Mouse (Mus musculus): ENCODE results near the gene Mapk6. TPM values are rescaled to one million over a fixed set of nuclear protein-coding genes. Genes with fewer than 3 reads are reported as not detected.

Gene Mapk6
- 10 to 100 TPM; 44.7 to 59.4 TPM for polyA plus RNA-seq (2017; shearing (Covaris generic))

GRCm38 (mm10) chr9:75409852-75410378 is at the start of gene Mapk6:
Mapk6 (minus strand) TSS chr9:75410005.

GRCm38 (mm10) chr9:75440796-75441666 is 31.2 kb upstream of the Mapk6 start, which contains the start of gene Leo1:
Leo1 (plus strand) TSS chr9:75441524.

GRCm38 (mm10) chr9:75347458-75347857 is 62.3 kb downstream of the Mapk6 start, which contains the start of gene Bcl2l10:
Bcl2l10 (plus strand) TSS chr9:75347758.

Other genes starting within 250 kb of the Mapk6 start
- 1 to 10 TPM; 1.2 to 1.8 TPM for gene Myo5c, start 178.0 kb downstream of the Mapk6 start, polyA plus RNA-seq (2017; shearing (Covaris generic))
- 1 to 10 TPM; 3.6 to 8.5 TPM for gene Gnb5, start 103.7 kb downstream of the Mapk6 start, polyA plus RNA-seq (2017; shearing (Covaris generic))
- gene Bcl2l10, start 62.2 kb downstream of the Mapk6 start, polyA plus RNA-seq (2017; shearing (Covaris generic)) = under 1 TPM in 1 of 2 experiments, not detected in 1; 0.23 TPM
- 10 to 100 TPM; 24.2 to 31.5 TPM for gene Leo1, start 31.5 kb upstream of the Mapk6 start, polyA plus RNA-seq (2017; shearing (Covaris generic))
- gene Tmod3, start 149.7 kb upstream of the Mapk6 start, polyA plus RNA-seq (2017; shearing (Covaris generic)) = 100 to 1,000 TPM; 119 to 176 TPM
- 1 to 10 TPM in 1 of 2 experiments, under 1 TPM in 1; 0.19 to 2.4 TPM for gene Tmod2, start 201.3 kb upstream of the Mapk6 start, polyA plus RNA-seq (2017; shearing (Covaris generic))
- 10 to 100 TPM; 36.8 to 63.9 TPM for gene Lysmd2, start 215.7 kb upstream of the Mapk6 start, polyA plus RNA-seq (2017; shearing (Covaris generic))